Mouse (Mus musculus) spleen, adult 12 weeks (tissue): ENCODE measurements around the gene Mctp2.

Source experiments
- DNase-seq: peaks from one replicate; pipeline ENCODE4 v3.0.0; 2022; ENCODE audit warnings: low spot score

Mctp2 gene

DNA sequence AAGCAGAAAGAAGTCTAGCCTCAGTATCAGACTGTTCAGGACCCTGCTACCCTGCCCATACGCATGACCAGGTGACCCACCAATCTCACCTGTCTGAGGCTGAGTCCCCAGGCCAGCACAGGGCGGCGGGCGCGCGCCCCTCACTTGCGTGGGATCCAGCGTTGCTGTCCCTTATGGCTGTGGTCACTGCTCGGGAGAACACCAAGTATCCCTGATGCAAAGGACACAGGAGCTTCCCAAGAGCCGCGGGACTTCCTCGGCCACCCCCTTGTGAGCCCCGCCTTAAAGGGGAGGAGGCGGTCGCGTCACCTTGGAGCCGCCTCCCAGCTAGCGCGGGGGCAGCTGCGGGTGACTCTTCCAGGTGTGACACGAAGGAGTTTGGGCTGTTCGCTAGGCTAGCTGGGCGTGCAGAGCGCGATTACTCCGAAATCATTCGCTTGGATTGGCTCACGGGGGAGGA is at the start of gene Mctp2:
Gene Mctp2 (minus strand): TSS at position 227 of the 460 bp plus-strand sequence.
- DNase-seq: peak; percentile 44

GRCm38 (mm10) chr7:72345901-72346300 is 39.5 kb upstream of the Mctp2 start:
- DNase-seq: no peak

DNA sequence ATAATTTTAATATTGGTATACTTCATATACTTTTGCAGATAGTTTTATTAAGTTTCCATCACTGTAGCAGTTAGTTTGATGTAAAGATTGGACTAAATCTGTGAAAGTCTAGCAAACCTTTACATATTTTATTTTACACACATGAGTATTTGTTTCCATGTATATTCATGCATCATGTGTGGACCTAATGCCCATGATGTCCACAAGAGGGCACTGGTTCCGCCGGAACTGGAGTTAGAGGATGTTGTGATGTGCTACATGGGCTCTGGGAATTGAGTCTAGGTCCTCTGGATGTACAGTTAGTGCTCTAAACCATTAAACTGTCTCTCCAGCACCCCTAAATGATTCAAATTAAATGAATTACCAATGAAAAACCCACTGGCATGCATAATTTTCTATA is 37.3 kb upstream of the Mctp2 start:
- no peak for DNase-seq

DNA sequence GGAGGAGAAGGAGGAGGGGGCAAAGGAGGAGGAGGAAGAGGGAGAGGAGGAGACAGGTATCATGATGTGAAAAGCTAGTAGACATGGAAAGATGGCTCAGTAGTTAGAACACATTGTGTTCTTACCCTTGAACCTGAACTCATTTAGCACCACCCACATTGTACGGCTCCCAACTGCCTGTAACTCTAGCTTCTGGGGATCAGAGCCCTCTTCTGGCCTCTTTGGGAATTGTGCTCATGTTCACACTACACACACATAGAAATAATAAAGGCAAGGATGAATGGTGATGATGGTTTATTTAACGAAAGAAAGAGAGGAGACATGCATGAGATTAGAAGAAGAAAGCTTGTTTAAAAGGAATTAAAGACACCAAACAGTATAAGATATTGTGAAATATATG is 36.4 kb upstream of the Mctp2 start:
- DNase-seq: no peak

DNA sequence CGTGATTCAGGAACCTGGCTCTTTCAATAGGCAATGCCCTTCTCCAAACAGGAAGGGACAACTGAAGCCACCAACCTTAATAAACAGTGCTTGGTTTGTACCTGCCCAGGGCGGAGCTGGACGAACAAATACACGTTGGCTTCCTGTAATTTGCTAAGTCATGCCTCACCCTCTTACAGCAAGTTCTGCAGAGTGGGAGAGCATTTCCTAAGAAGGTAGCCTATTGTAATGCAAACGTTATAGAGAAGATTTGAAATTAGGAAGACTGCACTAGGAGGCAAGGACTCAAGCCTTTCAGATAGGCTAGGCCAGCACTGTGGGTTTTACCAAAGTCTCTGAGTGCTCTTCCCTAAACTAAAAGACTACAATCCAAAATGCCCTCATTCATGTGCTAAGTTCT is 19.6 kb upstream of the Mctp2 start:
- no peak for DNase-seq

- no peak for DNase-seq
Observed at GRCm38 (mm10) chr7:72320906-72321305, 14.5 kb upstream of the Mctp2 start.

DNA sequence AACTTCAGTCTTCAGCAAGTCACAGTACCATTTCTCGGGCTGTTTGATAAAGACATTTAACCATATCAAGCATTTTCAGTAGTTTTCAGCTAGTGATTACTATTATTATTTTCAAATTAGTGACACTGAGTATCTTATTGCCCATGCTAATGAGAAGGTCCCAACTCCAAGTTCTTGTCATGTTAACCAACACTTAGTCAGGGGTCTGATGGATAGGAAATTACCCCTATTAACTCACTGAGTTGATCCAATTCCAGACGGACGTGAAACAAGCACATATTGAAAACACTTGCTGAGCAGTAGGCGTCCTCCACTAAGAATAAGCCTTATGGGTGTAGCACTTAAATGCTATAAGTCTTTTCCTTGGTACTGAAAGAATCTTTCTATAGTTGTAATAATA is 14.0 kb upstream of the Mctp2 start:
- DNase-seq: no peak

DNA sequence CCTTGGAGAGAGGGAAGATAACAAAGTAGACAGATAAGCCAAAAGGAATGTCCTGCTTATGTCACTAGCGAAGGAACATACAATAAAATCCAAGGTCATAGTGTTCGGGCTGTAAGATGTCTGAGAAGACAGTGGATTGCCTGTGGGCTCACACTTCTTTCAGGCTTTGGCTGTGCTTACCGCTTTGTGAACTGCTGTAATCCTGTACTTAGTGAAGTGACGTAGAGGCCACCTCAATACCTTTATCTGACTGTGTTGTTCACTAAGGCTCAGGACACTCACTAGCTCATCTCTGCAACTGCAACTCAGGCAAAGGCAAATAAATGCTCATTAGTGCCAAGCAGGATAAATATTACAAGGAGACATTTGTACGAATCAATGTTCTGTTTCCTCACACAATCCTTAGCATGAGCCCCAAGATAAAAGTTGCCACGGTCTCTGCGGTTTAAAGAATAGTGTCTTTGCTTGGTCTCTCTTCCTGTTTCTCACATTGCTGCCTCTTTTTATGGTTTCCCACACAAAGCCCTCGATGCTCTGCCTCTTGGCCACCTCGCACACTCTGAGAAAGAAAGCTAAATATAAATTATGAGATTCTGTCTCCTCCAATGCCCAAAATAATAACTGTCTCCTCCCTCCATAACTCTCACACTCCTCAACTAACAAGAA is 8.1 kb upstream of the Mctp2 start:
- DNase-seq: no peak

GRCm38 (mm10) chr7:72313908-72314307 is 7.5 kb upstream of the Mctp2 start:
- no peak for DNase-seq

GRCm38 (mm10) chr7:72311582-72311981 is 5.2 kb upstream of the Mctp2 start:
- DNase-seq: no peak

DNA sequence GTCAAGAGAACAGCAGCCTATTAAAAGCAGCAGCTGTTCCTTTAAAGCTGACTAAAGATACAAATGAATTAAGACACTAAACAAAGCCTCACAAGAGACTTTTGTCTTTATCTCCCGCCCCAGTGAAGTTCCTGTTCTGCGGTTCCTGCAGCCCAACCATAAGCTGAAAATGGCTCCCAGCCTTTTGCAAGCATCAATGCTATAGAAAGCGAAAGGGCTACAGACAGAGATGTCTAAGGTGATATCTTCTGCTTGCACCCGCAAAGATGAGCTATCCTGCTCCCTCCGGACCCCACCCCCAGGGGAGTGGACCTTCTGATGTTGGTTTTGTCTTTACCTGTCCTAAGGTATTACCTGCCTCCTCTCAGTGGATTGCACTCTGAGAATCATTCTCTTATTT is 1.7 kb upstream of the Mctp2 start:
- no peak for DNase-seq

DNA sequence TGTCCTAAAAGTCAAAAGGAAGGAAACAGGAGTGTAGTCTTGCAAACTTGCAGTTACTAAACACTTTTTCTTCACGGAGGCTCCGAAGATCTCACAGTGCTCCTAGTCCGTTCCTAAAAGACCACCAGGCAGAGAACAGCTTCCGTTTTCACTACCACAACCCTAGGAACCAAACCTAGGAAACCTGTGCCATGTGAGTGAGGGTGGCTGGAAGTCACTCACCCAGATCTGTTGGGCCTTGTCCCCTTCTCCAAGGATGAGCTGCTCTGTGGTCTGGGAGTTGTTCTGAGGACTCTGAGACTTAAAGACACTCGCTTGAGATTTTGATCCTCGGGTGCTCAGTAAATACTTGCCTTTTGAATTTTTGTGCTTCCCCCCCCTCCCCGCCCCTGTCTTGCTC is 439 bp upstream of the Mctp2 start:
- no peak for DNase-seq

DNA sequence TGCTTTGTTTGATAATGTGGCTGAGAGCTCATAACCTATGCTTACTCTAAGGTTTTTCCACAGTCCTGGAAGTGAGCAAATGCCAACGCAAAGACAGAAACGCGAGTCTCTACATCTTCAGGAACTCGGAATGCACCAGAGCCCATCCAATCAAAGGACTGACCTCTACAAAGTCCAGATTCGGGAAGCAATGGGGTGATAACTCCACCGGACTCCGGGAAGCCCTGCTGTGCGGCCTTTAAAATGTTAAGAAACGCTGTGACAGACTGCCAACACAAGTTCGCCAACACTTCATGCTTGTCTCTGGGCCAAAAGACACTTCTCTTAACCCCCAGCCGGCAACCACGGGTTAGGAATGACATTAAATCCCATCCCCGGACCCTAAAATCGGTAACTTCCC is 437 bp downstream of the Mctp2 start:
- DNase-seq: no peak

DNA sequence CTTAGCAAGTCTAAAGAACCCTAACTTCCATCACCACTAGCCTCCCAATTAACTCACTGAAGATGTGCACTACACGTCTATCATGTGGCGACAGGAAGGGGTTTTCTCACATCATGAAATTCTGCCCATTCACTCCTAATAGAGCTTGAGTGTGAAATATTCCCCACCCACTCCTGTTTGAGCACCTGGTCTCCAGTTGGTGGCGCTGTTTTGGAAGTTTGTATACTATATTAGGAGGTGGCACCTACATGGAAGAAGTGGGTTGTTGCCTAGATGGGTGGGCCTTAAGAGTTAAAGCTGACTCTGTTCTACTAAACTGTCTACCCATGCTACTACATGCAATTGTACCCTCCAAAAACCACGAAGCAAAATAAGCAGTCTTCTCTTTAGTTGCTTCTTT is 4.7 kb downstream of the Mctp2 start:
- no peak for DNase-seq

- no peak for DNase-seq
Observed at GRCm38 (mm10) chr7:72299726-72300125, 6.7 kb downstream of the Mctp2 start.

GRCm38 (mm10) chr7:72297013-72297412 is 9.4 kb downstream of the Mctp2 start:
- DNase-seq: no peak

DNA sequence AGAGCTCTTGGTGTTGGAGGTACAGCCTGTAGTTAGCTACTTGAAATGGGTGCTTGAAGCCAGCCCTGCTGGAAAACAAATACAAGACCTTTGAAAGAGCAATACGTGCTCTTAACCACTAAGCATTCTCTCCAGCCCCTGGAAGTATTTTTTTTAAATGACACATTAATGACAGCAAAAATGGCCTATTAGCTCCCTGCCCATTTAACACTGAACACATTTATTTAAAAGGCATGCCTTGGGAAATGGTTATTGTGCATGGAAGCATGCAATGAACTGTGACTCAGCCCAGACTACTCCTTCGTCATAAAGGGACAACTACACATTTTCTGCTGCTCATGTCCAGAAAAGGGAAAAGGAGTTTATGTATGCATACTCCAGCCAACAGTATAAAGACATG is 10.2 kb downstream of the Mctp2 start:
- DNase-seq: no peak

GRCm38 (mm10) chr7:72294886-72295285 is 11.5 kb downstream of the Mctp2 start:
- DNase-seq: no peak

DNA sequence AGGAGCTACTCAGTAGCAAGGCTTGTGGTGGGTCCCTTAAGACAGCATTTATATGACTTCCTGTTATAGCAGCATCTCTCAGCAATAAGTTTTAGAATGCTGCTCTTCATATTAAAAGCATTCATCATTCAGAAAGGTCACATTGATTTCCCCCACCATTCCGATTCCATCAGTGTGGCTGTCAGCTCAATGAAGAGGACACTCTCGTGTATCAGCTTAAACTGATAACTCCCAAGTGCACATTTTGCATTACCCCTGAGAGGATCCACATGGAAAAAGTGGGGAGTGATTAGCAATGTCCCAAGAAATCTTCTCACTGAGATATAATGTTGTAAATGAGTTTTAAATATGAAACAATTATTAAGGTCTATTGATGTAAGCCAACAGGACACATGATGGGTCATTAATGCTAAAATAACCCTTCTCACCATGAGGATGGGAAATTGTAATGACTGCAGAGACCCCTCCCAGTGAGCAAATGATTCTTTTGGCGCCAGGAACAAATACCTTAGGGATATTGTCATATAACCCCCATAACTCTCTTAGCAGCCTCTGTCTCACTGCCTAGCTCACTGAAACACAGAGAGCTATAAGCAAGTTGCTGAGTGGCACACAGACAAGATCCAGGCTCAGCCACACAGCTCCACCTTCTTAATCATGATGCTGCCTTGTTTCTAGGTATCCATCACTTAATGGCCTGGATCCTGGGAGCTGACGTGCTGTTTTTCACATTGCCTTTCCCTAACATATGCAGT is 12.4 kb downstream of the Mctp2 start:
- DNase-seq: no peak

- DNase-seq: no peak
Observed at GRCm38 (mm10) chr7:72292232-72292913, 14.0 kb downstream of the Mctp2 start.

DNA sequence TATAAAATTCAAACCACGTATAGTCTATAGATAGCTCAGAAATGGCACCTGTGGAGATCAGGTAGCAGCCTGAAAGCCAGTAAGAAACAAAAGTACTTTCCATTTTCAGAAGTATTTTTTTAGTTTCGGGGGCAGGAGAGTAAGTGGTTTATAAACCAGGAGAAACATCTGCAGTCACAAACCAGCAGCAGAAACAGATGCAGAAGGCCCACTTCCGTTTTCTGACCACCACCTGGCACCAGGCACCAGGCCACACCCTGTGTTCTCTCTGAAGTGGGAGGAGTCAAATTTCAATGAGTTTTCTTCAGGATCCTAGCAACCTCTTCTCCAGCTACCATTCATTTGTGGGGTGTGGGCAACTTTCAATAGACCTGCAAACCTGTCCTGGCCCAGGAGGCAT is 25.7 kb downstream of the Mctp2 start:
- peak; percentile 24 for DNase-seq

DNA sequence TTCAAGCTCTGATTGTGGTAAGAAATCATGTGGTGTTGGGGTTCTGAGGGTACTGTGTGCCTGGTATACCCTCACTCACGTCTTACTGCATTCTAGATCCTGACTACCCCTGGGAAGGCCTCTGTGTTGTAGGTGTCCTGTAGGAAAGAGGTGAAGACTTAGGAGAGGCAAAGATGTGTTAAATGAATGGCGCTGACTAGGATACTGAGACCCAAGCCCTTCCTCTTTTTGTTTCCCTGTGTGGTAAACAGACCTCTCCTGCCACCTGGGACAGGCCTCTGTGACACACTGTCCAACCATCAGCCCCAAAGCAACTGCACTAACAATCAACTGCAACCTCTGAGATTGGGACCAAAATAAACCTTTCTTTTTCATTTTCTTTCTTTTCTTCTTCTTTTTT is 28.0 kb downstream of the Mctp2 start:
- no peak for DNase-seq

GRCm38 (mm10) chr7:72275513-72275912 is 30.9 kb downstream of the Mctp2 start:
- DNase-seq: no peak
